Mouse (Mus musculus) limb, embryonic 14.5 days (tissue): Measurements from ENCODE around the gene Olfr1404. TPM values are rescaled to one million over a fixed set of nuclear protein-coding genes. Genes with fewer than 3 reads are reported as not detected.
"Not testable (repeated sequence)": the region's sequence is repeated elsewhere in the genome, so short reads cannot be mapped to it uniquely, and the experiment has no call there.

ENCODE experiments used
- ATAC-seq: fragments of 200-750 bp; cut with Nextera tagmentation; 2 replicates; pipeline ENCODE4 v1.8.0; 2017; ENCODE audit warnings: low read depth, moderate number of reproducible peaks, moderate TSS enrichment; ENCODE audit not compliant: low FRiP score
- DNase-seq: peaks from one replicate; pipeline ENCODE4 v3.0.0-alpha.2; 2015; ENCODE audit warnings: low spot score
- H3K27ac ChIP-seq: fragments of 300-500 bp; sonication (generic); replicated peaks from 2 replicates; pipeline ENCODE4 v1.5.1; 2014; ENCODE audit warnings: low read depth, mild to moderate bottlenecking, low read length, moderate library complexity, mixed read lengths
- H3K27me3 ChIP-seq: fragments of 300-500 bp; sonication (generic); 2 replicates; pipeline ENCODE4 v1.6.1; 2014; ENCODE audit warnings: low read length, mixed read lengths; ENCODE audit not compliant: control insufficient read depth, insufficient read depth
- H3K36me3 ChIP-seq: fragments of 300-500 bp; sonication (generic); 2 replicates; pipeline ENCODE4 v1.6.1; 2014; ENCODE audit warnings: mild to moderate bottlenecking, low read length, moderate library complexity, mixed read lengths; ENCODE audit not compliant: control insufficient read depth, insufficient read depth
- H3K4me1 ChIP-seq: fragments of 300-500 bp; sonication (generic); 2 replicates; pipeline ENCODE4 v1.6.1; 2014; ENCODE audit warnings: antibody characterized with exemption, low read length, mixed read lengths; ENCODE audit not compliant: control insufficient read depth, insufficient read depth
- H3K4me2 ChIP-seq: fragments of 300-500 bp; sonication (generic); replicated peaks from 2 replicates; pipeline ENCODE4 v1.6.1; 2014; ENCODE audit warnings: low read depth, mild to moderate bottlenecking, low read length, moderate library complexity; ENCODE audit not compliant: severe bottlenecking
- H3K4me3 ChIP-seq: fragments of 300-500 bp; sonication (generic); replicated peaks from 2 replicates; pipeline ENCODE4 v1.5.1; 2014; ENCODE audit warnings: low read length
- H3K9ac ChIP-seq: fragments of 300-500 bp; sonication (generic); 2 replicates; pipeline ENCODE4 v1.6.1; 2014; ENCODE audit warnings: mild to moderate bottlenecking, low read depth, low read length, moderate library complexity; ENCODE audit not compliant: severe bottlenecking
- H3K9me3 ChIP-seq: fragments of 300-500 bp; sonication (generic); 2 replicates; pipeline ENCODE4 v1.6.1; 2016; ENCODE audit warnings: low read length; ENCODE audit not compliant: control insufficient read depth
- POLR2A ChIP-seq: fragments of 200-500 bp; IDR thresholded peaks from 2 replicates; pipeline ENCODE4 v1.8.0; 2012; ENCODE audit warnings: inconsistent platforms, mild to moderate bottlenecking, moderate library complexity, borderline replicate concordance; ENCODE audit not compliant: insufficient read depth, insufficient read length; ENCODE audit errors: extremely low read depth
- WGBS: fragments of 180-500 bp; shearing (Covaris S2); extraction: QIAGEN DNeasy Blood & Tissue Kit; methylation state at CpG from one replicate; pipeline ENCODE4 v1.1.7; 2014; 5-methylcytosine and 5-hydroxymethylcytosine counted together
- polyA plus RNA-seq, 2 experiments: library from polyadenylated mRNA; depleted of rRNA in 1 of 2; stranded (reverse) in 1 of 2; unstranded in 1 of 2; fragments of >200 nt; fragmentation: Nextera tagmentation in 1 of 2; extraction: Ambion mirVana in 1 of 2; gene quantifications; 2 replicates each; pipeline versions ENCODE4 v1.2.1 to v1.2.3; 2012 to 2014

Olfr1404 gene
- polyA plus RNA-seq, 2 experiments = not detected

DNA sequence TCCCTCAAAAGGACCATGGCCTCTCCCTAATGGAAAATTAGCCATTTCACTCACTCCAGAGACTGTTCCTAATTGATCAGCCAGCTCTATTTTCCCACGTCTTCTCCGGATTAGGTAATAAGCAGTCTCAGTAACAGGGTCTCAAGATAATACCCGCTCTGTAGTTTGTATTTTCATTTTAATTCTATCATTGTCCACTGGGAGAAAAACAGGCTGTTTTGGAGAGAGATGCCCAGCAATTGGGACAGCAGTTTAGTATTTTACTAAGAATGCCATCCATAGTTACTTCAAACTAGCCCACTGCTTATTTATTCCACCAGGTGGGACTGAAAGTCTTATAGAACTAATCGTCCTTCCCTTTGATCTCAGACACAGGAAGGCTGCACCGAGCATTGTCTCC, 14.7 kb upstream of the Olfr1404 start, which contains the start of gene Olfr218:
Gene Olfr218, plus strand, starts transcription at position 301 of the 400 bp plus-strand sequence.
- no peaks in the 10 kb centered on the region for H3K4me1 ChIP-seq
- H3K27ac ChIP-seq = no peak within 1 kb of the TSS
- WGBS = 74% methylated on average over 5 of the region's 5 CpGs
- no peaks in the 10 kb centered on the region for H3K9me3 ChIP-seq
- no peak for DNase-seq
- ATAC-seq = no peak
- no peaks in the 10 kb centered on the region for H3K36me3 ChIP-seq
- H3K27me3 ChIP-seq = no peaks in the 10 kb centered on the region
- TF ChIP-seq POLR2A = no peak
- no peak within 1 kb of the TSS for H3K4me3 ChIP-seq
- no peak within 1 kb of the TSS for H3K9ac ChIP-seq
- H3K4me2 ChIP-seq = no peak within 1 kb of the TSS

DNA sequence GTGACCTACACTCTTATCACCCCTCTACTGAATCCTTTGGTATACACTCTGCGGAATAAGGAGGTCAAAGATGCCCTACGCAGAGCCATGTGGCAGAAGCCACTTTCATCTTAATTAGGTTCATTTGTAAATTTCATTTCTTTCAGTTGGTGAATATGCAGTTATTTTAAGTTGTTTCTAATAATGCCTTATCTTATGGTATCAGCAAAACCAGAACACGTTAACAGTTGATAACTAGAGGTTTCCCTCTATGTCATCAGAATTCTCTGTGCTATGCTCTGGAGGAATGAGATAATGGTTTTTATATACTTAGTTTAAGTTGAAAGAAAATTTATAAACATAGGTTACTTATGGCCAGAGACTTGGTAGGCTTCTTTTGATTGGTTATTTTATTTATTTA, 4.3 kb downstream of the Olfr1404 start:
- H3K36me3 ChIP-seq = no peaks in the 10 kb centered on the region
- no peaks in the 10 kb centered on the region for H3K9me3 ChIP-seq
- no peak for TF ChIP-seq POLR2A
- no peak overlapping the region for H3K4me2 ChIP-seq
- H3K27me3 ChIP-seq = no peaks in the 10 kb centered on the region
- H3K4me1 ChIP-seq = no peaks in the 10 kb centered on the region
- no peak for ATAC-seq
- no peak overlapping the region for H3K9ac ChIP-seq
- H3K27ac ChIP-seq = no peak overlapping the region
- 93% methylated on average over 3 of the region's 3 CpGs for WGBS
- DNase-seq = no peak
- H3K4me3 ChIP-seq = no peak overlapping the region

DNA sequence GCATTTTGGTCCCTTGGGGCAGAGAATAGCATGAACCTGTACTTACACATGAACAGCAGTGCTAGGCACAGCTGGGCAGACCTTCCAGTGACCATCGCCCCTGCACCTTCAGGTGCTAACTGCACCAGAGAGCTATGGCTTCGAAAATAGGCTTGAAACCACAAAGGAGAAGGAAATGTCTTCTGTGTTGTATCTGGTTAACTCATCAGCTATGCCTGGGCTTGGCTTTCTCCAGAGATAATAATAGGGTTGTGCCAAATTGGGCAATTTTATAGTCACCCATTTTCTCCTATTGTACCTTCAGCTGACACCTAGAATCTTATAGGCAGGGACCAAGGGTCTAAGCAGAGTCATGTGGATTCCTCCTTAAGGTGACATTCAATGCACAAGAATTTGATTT, 14.9 kb downstream of the Olfr1404 start, which contains the start of gene Fcer1a:
Gene Fcer1a, minus strand, starts transcription at position 134 of the 400 bp plus-strand sequence.
- no peaks in the 10 kb centered on the region for H3K4me1 ChIP-seq
- H3K4me2 ChIP-seq = no peak within 1 kb of the TSS
- 69% methylated on average over 2 of the region's 2 CpGs for WGBS
- no peaks in the 10 kb centered on the region for H3K9me3 ChIP-seq
- DNase-seq = no peak
- no peak within 1 kb of the TSS for H3K27ac ChIP-seq
- H3K36me3 ChIP-seq = no peaks in the 10 kb centered on the region
- ATAC-seq = no peak
- no peaks in the 10 kb centered on the region for H3K27me3 ChIP-seq
- no peak within 1 kb of the TSS for H3K4me3 ChIP-seq
- TF ChIP-seq POLR2A = no peak
- no peak within 1 kb of the TSS for H3K9ac ChIP-seq

DNA sequence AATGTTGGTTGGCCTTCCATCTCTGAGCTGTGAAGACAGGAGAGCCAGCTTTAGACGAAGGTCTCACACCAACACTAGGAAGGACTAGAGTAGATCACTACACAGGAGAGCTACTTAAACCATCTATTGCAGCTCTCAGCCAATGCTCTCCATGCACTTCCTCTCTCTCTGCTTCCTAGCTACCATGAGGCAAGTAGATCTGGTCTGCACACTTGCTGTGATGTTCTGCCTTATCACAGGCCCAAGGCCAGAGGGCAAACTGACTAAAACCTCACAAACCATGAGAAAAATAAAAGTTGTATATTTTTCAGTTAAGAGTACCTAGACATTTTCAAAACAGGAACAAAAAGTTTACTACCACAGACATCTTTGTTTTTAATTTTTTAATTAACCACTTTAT, 24.8 kb downstream of the Olfr1404 start:
- H3K36me3 ChIP-seq, ATAC-seq, DNase-seq, H3K27me3 ChIP-seq, H3K9me3 ChIP-seq, H3K27ac ChIP-seq, H3K4me3 ChIP-seq, H3K9ac ChIP-seq, H3K4me1 ChIP-seq, H3K4me2 ChIP-seq: not testable (repeated sequence)
- WGBS = 84% methylated on average over 1 of the region's 1 CpGs

DNA sequence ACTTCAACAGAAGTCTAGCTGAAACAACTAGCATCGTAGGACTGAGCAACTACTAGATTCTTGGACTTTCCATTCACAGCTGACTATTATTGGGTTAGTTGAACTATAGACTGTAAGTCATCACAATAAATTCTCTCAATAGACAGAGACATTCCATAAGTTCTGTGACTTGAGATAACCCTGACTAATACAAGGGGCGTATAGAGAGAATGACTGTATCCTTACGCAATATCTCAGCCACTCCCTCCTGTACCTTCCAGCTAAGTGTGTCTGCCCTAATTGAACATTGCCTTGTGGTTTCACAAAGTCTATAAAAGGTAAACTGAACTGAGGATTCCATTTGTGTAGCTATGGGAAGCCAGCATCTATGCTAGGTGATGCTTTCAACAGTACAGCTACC, 37.7 kb downstream of the Olfr1404 start:
- no peak overlapping the region for H3K4me2 ChIP-seq
- no peak for ATAC-seq
- no peak for TF ChIP-seq POLR2A

DNA sequence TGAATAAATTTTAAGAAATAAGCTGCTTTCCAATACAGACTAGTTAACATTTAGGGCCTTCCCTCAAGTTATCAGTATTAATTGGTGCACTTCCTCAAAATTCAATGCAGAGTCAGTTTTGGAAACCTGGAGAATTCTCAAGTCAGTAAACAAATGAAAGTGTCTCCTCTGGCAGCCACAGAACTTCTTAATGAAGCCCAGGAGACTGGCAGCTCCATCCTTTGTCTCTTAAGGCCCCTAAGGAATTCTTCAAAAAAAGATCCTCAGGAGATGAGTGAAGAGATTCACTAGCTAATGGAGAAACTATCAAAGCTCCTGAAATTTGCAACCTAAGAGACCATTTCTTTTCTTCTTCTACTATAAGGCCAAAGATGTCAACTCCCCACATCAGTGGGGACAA, 53.5 kb downstream of the Olfr1404 start, which contains the start of gene Olfr418:
Gene Olfr418, plus strand, starts transcription at position 301 of the 400 bp plus-strand sequence.
- H3K9ac ChIP-seq = no peak within 1 kb of the TSS
- H3K36me3 ChIP-seq = no peaks in the 10 kb centered on the region
- H3K27ac ChIP-seq = no peak within 1 kb of the TSS
- H3K27me3 ChIP-seq = no peaks in the 10 kb centered on the region
- H3K4me1 ChIP-seq = no peaks in the 10 kb centered on the region
- ATAC-seq = no peak
- no peak within 1 kb of the TSS for H3K4me3 ChIP-seq
- no peak for TF ChIP-seq POLR2A
- no peak for DNase-seq
- no peak within 1 kb of the TSS for H3K4me2 ChIP-seq
- H3K9me3 ChIP-seq = no peaks in the 10 kb centered on the region

More for the DNA sequence above, 37.7 kb downstream of the Olfr1404 start:
- 86% methylated on average over 3 of the region's 3 CpGs for WGBS
- H3K27ac ChIP-seq = no peak overlapping the region
- no peaks in the 10 kb centered on the region for H3K36me3 ChIP-seq
- H3K27me3 ChIP-seq = no peaks in the 10 kb centered on the region
- no peak for DNase-seq
- no peak overlapping the region for H3K9ac ChIP-seq
- H3K9me3 ChIP-seq = no peaks in the 10 kb centered on the region
- H3K4me3 ChIP-seq = no peak overlapping the region
- H3K4me1 ChIP-seq = no peaks in the 10 kb centered on the region

Other genes with a start within 250 kb of the Olfr1404 start
- not detected in 2 replicates for gene Olfr1408, start 75.0 kb upstream of the Olfr1404 start, polyA plus RNA-seq (2012; rRNA removed)
- not detected in 2 replicates for gene Olfr1408, start 75.0 kb upstream of the Olfr1404 start, polyA plus RNA-seq (2014; fragmentation: Nextera tagmentation; extraction: Ambion mirVana)
- gene Olfr1406, start 21.8 kb upstream of the Olfr1404 start, polyA plus RNA-seq (2012; rRNA removed) = not detected in 2 replicates
- not detected in 2 replicates for gene Olfr1406, start 21.8 kb upstream of the Olfr1404 start, polyA plus RNA-seq (2014; fragmentation: Nextera tagmentation; extraction: Ambion mirVana)
- not detected in 2 replicates for gene Olfr218, start 14.6 kb upstream of the Olfr1404 start, polyA plus RNA-seq (2012; rRNA removed)
- gene Olfr218, start 14.6 kb upstream of the Olfr1404 start, polyA plus RNA-seq (2014; fragmentation: Nextera tagmentation; extraction: Ambion mirVana) = not detected in 2 replicates
- 0.09 and 0.13 TPM in 2 replicates for gene Fcer1a, start 14.8 kb downstream of the Olfr1404 start, polyA plus RNA-seq (2012; rRNA removed)
- gene Fcer1a, start 14.8 kb downstream of the Olfr1404 start, polyA plus RNA-seq (2014; fragmentation: Nextera tagmentation; extraction: Ambion mirVana) = 0.28 TPM in 1 of 2 replicates, not detected in the other
- not detected in 2 replicates for gene Olfr418, start 53.6 kb downstream of the Olfr1404 start, polyA plus RNA-seq (2012; rRNA removed)
- gene Olfr418, start 53.6 kb downstream of the Olfr1404 start, polyA plus RNA-seq (2014; fragmentation: Nextera tagmentation; extraction: Ambion mirVana) = not detected in 2 replicates
- gene Mptx2, start 65.4 kb downstream of the Olfr1404 start, polyA plus RNA-seq (2012; rRNA removed) = not detected in 2 replicates
- gene Mptx2, start 65.4 kb downstream of the Olfr1404 start, polyA plus RNA-seq (2014; fragmentation: Nextera tagmentation; extraction: Ambion mirVana) = not detected in 2 replicates
- 2.1 and 2.2 TPM in 2 replicates for gene Ackr1, start 121.4 kb downstream of the Olfr1404 start, polyA plus RNA-seq (2012; rRNA removed)
- 1.1 TPM in 2 replicates for gene Ackr1, start 121.4 kb downstream of the Olfr1404 start, polyA plus RNA-seq (2014; fragmentation: Nextera tagmentation; extraction: Ambion mirVana)
- gene Aim2, start 138.5 kb downstream of the Olfr1404 start, polyA plus RNA-seq (2012; rRNA removed) = 1.1 and 1.8 TPM in 2 replicates
- 0.80 and 1.2 TPM in 2 replicates for gene Aim2, start 138.5 kb downstream of the Olfr1404 start, polyA plus RNA-seq (2014; fragmentation: Nextera tagmentation; extraction: Ambion mirVana)
- gene Cadm3, start 155.3 kb downstream of the Olfr1404 start, polyA plus RNA-seq (2012; rRNA removed) = 4.7 and 6.1 TPM in 2 replicates
- 2.0 and 2.2 TPM in 2 replicates for gene Cadm3, start 155.3 kb downstream of the Olfr1404 start, polyA plus RNA-seq (2014; fragmentation: Nextera tagmentation; extraction: Ambion mirVana)